Mouse (Mus musculus): ENCODE data around the gene Tppp2.

Tppp2 gene

DNA sequence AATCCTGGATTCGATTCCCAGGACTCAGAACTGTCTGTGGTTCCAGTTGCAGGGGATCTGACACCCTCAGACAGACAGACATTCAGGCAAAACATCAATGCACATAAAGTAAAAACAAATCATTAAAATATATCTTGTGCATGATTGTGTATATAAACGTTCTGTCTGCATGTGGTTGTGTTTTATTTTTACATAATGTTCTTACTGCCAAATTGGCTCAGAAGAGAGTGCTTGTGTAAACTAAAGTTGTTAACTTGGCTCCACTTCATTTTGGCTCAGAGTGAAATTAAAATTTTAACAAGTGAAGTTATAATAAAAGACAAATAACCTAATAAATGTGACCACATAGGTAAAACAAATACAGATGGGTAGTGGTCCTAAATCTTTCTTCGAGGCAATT is 49.2 kb downstream of the Tppp2 start:
- no peak for DNase-seq
